Mouse (Mus musculus): Measurements from ENCODE around the gene Gp1ba. TPM values are rescaled to one million over a fixed set of nuclear protein-coding genes. Genes with fewer than 3 reads are reported as not detected.

Gp1ba gene
- total and polyA plus RNA-seq, 3 experiments: 1.6 to 5.0 TPM; not detected in 1

DNA sequence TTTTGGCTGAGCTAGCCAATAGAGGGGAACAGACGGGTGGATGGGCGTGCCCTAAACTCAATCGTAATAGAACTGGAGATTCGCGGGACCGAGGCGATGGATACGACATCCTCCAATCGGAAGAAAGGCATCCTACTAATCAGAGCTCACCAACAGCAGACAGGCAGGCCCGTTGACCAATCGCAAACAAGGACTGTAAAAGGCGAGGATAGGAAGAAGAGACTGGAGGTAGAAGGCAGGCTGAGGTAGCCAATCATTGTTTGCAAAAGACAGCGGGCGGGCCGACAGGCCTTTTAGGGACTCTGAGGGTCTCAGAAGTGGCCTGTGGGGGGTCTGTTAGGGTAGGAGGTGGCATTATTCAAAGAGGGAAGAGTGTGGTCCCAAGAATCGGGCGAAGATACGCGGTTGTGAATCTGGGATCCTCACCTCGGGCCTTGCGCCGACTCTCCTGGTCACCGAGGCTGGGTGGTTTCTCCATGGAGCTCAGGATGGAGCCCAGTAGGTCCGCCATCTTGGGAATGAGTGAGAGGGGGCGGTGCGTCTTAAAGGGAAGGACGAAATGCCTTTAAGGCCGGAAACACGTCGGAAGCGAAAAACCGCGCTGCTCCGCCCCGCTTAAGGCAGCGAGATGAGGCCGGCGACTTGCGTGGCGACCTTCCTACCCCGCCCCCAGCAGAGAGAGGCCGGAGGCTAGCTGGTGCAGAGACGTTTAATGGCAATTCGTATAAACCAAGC, 30.0 kb downstream of the Gp1ba start, which contains the start of gene Spag7:
Gene Spag7 (minus strand): TSS at position 646 of the 735 bp plus-strand sequence.
- Histone ChIP-seq H3K79me2 (ENCODE audit: control insufficient read depth, insufficient read depth, low read length, poor library complexity) (peaks cover 18% of the 10 kb centered on the region), H3K27ac (ENCODE audit: control insufficient read depth, low read depth, low read length) (peak within 1 kb of the TSS; percentile 97), H3K9me3 (replicated peaks; ENCODE audit: insufficient read depth, low read length) (no peaks in the 10 kb centered on the region), H3K4me3 (ENCODE audit: control insufficient read depth in 1 of 2, insufficient read depth in 1 of 2, low read depth in 2 of 2, low read length in 2 of 2) (peak within 1 kb of the TSS; percentile 75 to 87), H3K27me3 (ENCODE audit: control insufficient read depth in 1 of 2, insufficient read depth in 2 of 2, low read length in 2 of 2) (no peaks in the 10 kb centered on the region), H3K4me1 (ENCODE audit: control insufficient read depth in 1 of 2, insufficient read depth in 2 of 2, low read length in 2 of 2) (peaks cover 2 to 24% of the 10 kb centered on the region in 2 experiments; a peak in 3 of 4 replicates), H3K9ac (ENCODE audit: control insufficient read depth, low read depth, low read length, poor library complexity, severe bottlenecking) (peak within 1 kb of the TSS; percentile 90), H3K36me3 (ENCODE audit: control insufficient read depth in 1 of 2, insufficient read depth in 2 of 2, low read length in 2 of 2) (peaks cover 0 to 11% of the 10 kb centered on the region in 2 experiments; a peak in 2 of 4 replicates)
- DNase-seq (ENCODE audit: low read depth, low spot score): peak; percentile 100
- TF ChIP-seq SIN3A (IDR thresholded peaks at IDR 0.05; ENCODE audit: low read length) (peak; percentile 38), GATA1 (IDR thresholded peaks at IDR 0.05; ENCODE audit: low read depth, low read length) (peak; percentile 64; the same call in 1 of the 2 replicates), MEF2A (IDR thresholded peaks at IDR 0.05; ENCODE audit: extremely low read depth, insufficient replicate concordance, low read depth, low read length, poor library complexity, severe bottlenecking) (no peak), HCFC1 (IDR thresholded peaks at IDR 0.05; ENCODE audit: low read depth, low read length) (peak; percentile 80), ETS1 (IDR thresholded peaks at IDR 0.05; ENCODE audit: low read depth, low read length) (peak; percentile 55; the same call in 1 of the 2 replicates), MYC (IDR thresholded peaks at IDR 0.05; ENCODE audit: low read depth, low read length) (peak; percentile 70), USF1 (IDR thresholded peaks at IDR 0.05; ENCODE audit: low read depth, low read length) (no peak), MAX (IDR thresholded peaks at IDR 0.05; ENCODE audit: low read length) (no peak), USF2 (IDR thresholded peaks at IDR 0.05; ENCODE audit: borderline replicate concordance in 1 of 2, insufficient read depth in 1 of 2, low read depth in 1 of 2, low read length in 2 of 2) (no peak), BHLHE40 (IDR thresholded peaks at IDR 0.05; ENCODE audit: borderline replicate concordance, low read depth, low read length) (no peak), ZMIZ1 (IDR thresholded peaks at IDR 0.05; ENCODE audit: low read depth, low read length) (peak; percentile 69; the same call in 1 of the 2 replicates), MYB (IDR thresholded peaks at IDR 0.05; ENCODE audit: low read depth, low read length) (no peak), RCOR1 (IDR thresholded peaks at IDR 0.05; ENCODE audit: low read depth, low read length) (peak; percentile 57; the same call in 1 of the 2 replicates), MAZ (IDR thresholded peaks at IDR 0.05; ENCODE audit: low read depth, low read length) (peak; percentile 51; the same call in 1 of the 2 replicates), NRF1 (IDR thresholded peaks at IDR 0.05; ENCODE audit: insufficient read depth, low read depth, low read length, poor library complexity, severe bottlenecking) (peak; percentile 49; the same call in 1 of the 2 replicates), MXI1 (IDR thresholded peaks at IDR 0.05; ENCODE audit: low read depth, low read length) (peak; percentile 16; the same call in 1 of the 2 replicates), CTCF (IDR thresholded peaks at IDR 0.05 in 2 of 3, conservative IDR thresholded peaks at IDR 0.05 in 1 of 3; ENCODE audit: control insufficient read depth in 1 of 3, insufficient read depth in 1 of 3, low read depth in 2 of 3, low read length in 3 of 3, poor library complexity in 1 of 3, severe bottlenecking in 1 of 3) (no peak), ELF1 (IDR thresholded peaks at IDR 0.05; ENCODE audit: low read depth, low read length) (peak; percentile 81), POLR2AphosphoS5 (IDR thresholded peaks at IDR 0.05; ENCODE audit: borderline replicate concordance, low read depth, low read length) (0 out of 2 replicates have a peak, but pooled peaks have one; percentile 19), CHD2 (IDR thresholded peaks at IDR 0.05; ENCODE audit: low read length) (peak; percentile 93), ZKSCAN1 (IDR thresholded peaks at IDR 0.05; ENCODE audit: low read depth, low read length) (no peak), POLR2AphosphoS2 (IDR thresholded peaks at IDR 0.05; ENCODE audit: low read length) (peak; percentile 84), JUND (IDR thresholded peaks at IDR 0.05; ENCODE audit: low read depth, low read length) (no peak), UBTF (IDR thresholded peaks at IDR 0.05; ENCODE audit: borderline replicate concordance, insufficient read depth, low read depth, low read length) (no peak), MAFK (IDR thresholded peaks at IDR 0.05; ENCODE audit: borderline replicate concordance, low read depth, low read length) (no peak), NELFE (IDR thresholded peaks at IDR 0.05; ENCODE audit: low read depth, low read length) (peak; percentile 89), EP300 (IDR thresholded peaks at IDR 0.05; ENCODE audit: low read depth in 1 of 2, low read length in 2 of 2) (no peak; a peak in 1 of 4 replicates), TBP (IDR thresholded peaks at IDR 0.05; ENCODE audit: low read depth, low read length) (peak; percentile 92), TAL1 (IDR thresholded peaks at IDR 0.05; ENCODE audit: low read length) (no peak), CHD1 (IDR thresholded peaks at IDR 0.05; ENCODE audit: low read depth, low read length) (no peak), SMC3 (IDR thresholded peaks at IDR 0.05; ENCODE audit: low read depth, low read length) (no peak), RAD21 (IDR thresholded peaks at IDR 0.05; ENCODE audit: low read depth, low read length) (no peak), ZNF384 (IDR thresholded peaks at IDR 0.05; ENCODE audit: low read depth, low read length) (no peak), POLR2A (IDR thresholded peaks at IDR 0.05; ENCODE audit: control insufficient read depth in 1 of 2, insufficient read depth in 1 of 2, low read depth in 1 of 2, low read length in 2 of 2, poor library complexity in 1 of 2) (peak; percentile 87 to 93), KAT2A (conservative IDR thresholded peaks at IDR 0.05; ENCODE audit: low read depth, low read length) (peak; percentile 58; the same call in 1 of the 2 replicates)
